Mouse (Mus musculus): Measurements from ENCODE around the gene Prl7a1. TPM values are rescaled to one million over a fixed set of nuclear protein-coding genes. Genes with fewer than 3 reads are reported as not detected.

The Prl7a1 gene
- polyA plus RNA-seq (2015; fragmentation: Nextera tagmentation; extraction: Ambion mirVana) = not detected in 2 replicates

DNA sequence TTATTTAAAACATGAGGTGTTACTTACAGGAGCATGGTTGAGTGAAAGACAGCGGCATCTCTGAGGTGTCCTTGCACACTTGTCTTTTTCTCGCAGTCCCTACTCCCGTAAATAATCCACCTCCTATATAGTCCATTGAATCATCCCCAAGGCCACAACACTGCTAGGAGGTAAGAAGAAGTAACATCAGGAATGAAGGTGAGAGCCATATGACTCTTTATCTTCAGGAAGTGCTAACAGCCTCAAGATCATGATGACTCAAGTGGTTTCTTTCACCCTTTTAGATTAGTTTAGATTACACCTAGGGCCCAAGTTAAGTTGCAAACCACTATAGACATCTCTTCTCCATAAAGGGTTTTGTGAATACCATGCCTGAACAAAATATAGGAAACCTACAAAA, at the start of gene Prl7a1:
Gene Prl7a1, minus strand, starts transcription at position 101 of the 400 bp plus-strand sequence.
- WGBS = 98% methylated on average over 3 of the region's 3 CpGs
- Histone ChIP-seq H3K4me2 (no peak within 1 kb of the TSS), H3K4me3 (replicated peaks) (no peak within 1 kb of the TSS), H3K36me3 (no peaks in the 10 kb centered on the region), H3K27ac (replicated peaks) (no peak within 1 kb of the TSS), H3K4me1 (no peaks in the 10 kb centered on the region), H3K9ac (replicated peaks) (no peak within 1 kb of the TSS), H3K9me3 (replicated peaks) (no peaks in the 10 kb centered on the region), H3K27me3 (replicated peaks) (no peaks in the 10 kb centered on the region)
- no peak for ATAC-seq (ENCODE audit: low FRiP score)

DNA sequence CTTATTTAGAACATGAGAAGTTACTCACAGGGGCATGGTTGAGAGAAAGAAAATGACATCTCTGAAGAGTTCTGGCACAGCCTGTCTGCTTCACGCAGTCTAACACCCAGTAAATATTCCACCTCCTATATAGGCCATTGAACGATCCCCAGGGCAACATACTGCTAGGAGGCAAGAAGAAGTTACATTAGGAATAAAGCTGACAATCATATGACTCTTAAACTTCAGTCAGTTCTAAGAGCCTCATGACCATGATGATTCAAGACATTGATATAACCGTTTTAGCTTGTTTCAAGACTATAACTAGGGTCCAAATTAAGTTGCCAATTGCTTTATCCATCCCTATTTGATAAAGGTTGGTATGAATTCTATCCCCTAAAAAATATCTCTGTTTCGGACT, 25.6 kb upstream of the Prl7a1 start, which contains the start of gene Prl7a2:
Gene Prl7a2, minus strand, starts transcription at position 101 of the 400 bp plus-strand sequence.
- H3K27me3 ChIP-seq (replicated peaks) = no peaks in the 10 kb centered on the region
- no peak within 1 kb of the TSS for H3K4me3 ChIP-seq (replicated peaks)
- 87% methylated on average over 4 of the region's 4 CpGs for WGBS
- H3K36me3 ChIP-seq = no peaks in the 10 kb centered on the region
- ATAC-seq (ENCODE audit: low FRiP score) = no peak
- no peaks in the 10 kb centered on the region for H3K4me1 ChIP-seq
- no peak within 1 kb of the TSS for H3K9ac ChIP-seq (replicated peaks)
- H3K4me2 ChIP-seq = no peak within 1 kb of the TSS
- no peaks in the 10 kb centered on the region for H3K9me3 ChIP-seq (replicated peaks)
- H3K27ac ChIP-seq (replicated peaks) = no peak within 1 kb of the TSS

DNA sequence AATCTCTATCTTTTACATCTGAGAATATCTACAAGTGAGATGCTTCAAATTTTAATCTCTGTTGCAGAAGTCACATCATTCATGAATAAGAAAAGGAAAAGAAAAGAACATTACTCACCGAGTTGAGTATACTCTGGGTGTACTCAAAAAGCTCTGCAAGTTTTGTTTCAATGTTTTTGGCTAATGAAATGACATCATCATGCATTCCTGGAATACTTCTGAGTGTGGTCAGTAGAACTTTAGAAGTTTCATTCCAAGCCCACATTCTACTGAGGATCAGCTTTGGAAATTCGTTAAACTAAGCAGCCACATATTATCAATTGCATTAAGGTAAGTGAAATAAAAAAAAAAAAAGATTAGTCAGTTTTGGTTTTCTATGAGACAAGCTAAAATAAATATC, 18.5 kb upstream of the Prl7a1 start:
- Histone ChIP-seq H3K27me3 (replicated peaks) (no peaks in the 10 kb centered on the region), H3K9ac (replicated peaks) (no peak overlapping the region), H3K36me3 (no peaks in the 10 kb centered on the region), H3K4me1 (no peaks in the 10 kb centered on the region), H3K4me3 (replicated peaks) (no peak overlapping the region), H3K4me2 (no peak overlapping the region), H3K27ac (replicated peaks) (no peak overlapping the region), H3K9me3 (replicated peaks) (no peaks in the 10 kb centered on the region)
- no peak for ATAC-seq (ENCODE audit: low FRiP score)
- 92% methylated on average over 2 of the region's 2 CpGs for WGBS

DNA sequence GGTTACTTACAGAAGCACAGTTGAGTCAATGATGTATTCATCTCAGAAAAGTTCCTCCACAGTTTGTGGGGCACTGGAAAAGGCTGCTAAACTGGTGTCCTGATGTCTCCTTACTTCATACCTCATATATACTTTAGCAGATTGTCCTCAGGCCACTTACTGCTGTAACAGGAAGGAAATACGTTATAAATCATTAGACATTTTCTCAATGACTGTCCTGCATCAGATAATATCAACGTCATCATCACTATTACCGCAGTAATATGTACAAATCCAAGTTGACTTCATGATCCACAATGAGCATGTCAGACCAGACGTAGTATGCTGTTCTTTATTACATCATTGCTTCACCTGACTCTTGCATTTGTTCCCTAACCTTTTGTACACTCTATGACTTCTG, 31.8 kb downstream of the Prl7a1 start, which contains the start of gene Prl7b1:
Gene Prl7b1, minus strand, starts transcription at position 101 of the 400 bp plus-strand sequence.
- no peak within 1 kb of the TSS for H3K4me3 ChIP-seq (replicated peaks)
- no peaks in the 10 kb centered on the region for H3K36me3 ChIP-seq
- no peak within 1 kb of the TSS for H3K27ac ChIP-seq (replicated peaks)
- no peak within 1 kb of the TSS for H3K4me2 ChIP-seq
- WGBS = 78% methylated on average over 4 of the region's 4 CpGs
- H3K9me3 ChIP-seq (replicated peaks) = no peaks in the 10 kb centered on the region
- H3K4me1 ChIP-seq = no peaks in the 10 kb centered on the region
- no peak for ATAC-seq (ENCODE audit: low FRiP score)
- no peak within 1 kb of the TSS for H3K9ac ChIP-seq (replicated peaks)
- H3K27me3 ChIP-seq (replicated peaks) = no peaks in the 10 kb centered on the region

Other genes starting within 250 kb of the Prl7a1 start
- gene Prl8a6, start 203.8 kb downstream of the Prl7a1 start, polyA plus RNA-seq (2015; fragmentation: Nextera tagmentation; extraction: Ambion mirVana) = not detected in 2 replicates
- not detected in 2 replicates for gene Prl8a8, start 129.3 kb downstream of the Prl7a1 start, polyA plus RNA-seq (2015; fragmentation: Nextera tagmentation; extraction: Ambion mirVana)
- not detected in 2 replicates for gene Prl8a9, start 77.9 kb downstream of the Prl7a1 start, polyA plus RNA-seq (2015; fragmentation: Nextera tagmentation; extraction: Ambion mirVana)
- gene Prl8a1, start 60.3 kb downstream of the Prl7a1 start, polyA plus RNA-seq (2015; fragmentation: Nextera tagmentation; extraction: Ambion mirVana) = not detected in 2 replicates
- not detected in 2 replicates for gene Prl7b1, start 31.9 kb downstream of the Prl7a1 start, polyA plus RNA-seq (2015; fragmentation: Nextera tagmentation; extraction: Ambion mirVana)
- not detected in 2 replicates for gene Prl7a2, start 25.5 kb upstream of the Prl7a1 start, polyA plus RNA-seq (2015; fragmentation: Nextera tagmentation; extraction: Ambion mirVana)
- gene Prl7d1, start 74.2 kb upstream of the Prl7a1 start, polyA plus RNA-seq (2015; fragmentation: Nextera tagmentation; extraction: Ambion mirVana) = not detected in 2 replicates
- gene Prl7c1, start 138.3 kb upstream of the Prl7a1 start, polyA plus RNA-seq (2015; fragmentation: Nextera tagmentation; extraction: Ambion mirVana) = not detected in 2 replicates
- gene Prl2a1, start 159.2 kb upstream of the Prl7a1 start, polyA plus RNA-seq (2015; fragmentation: Nextera tagmentation; extraction: Ambion mirVana) = not detected in 2 replicates
- gene Prl2c1, start 206.8 kb upstream of the Prl7a1 start, polyA plus RNA-seq (2015; fragmentation: Nextera tagmentation; extraction: Ambion mirVana) = not detected in 2 replicates

Data from neural tube, embryonic 15.5 days (tissue).